Mouse (Mus musculus) splenic B cell, adult 2 months (primary cell): ENCODE measurements at regions not wholly inside any gene's neighbourhood (a gene's known extent, or its start where the extent isn't known, plus 50 kb on each side); places are given as distances from the start of the nearest gene placed in this dataset.
A peak's percentile ranks its signal among the peaks of the same experiment; 100 is the strongest.

Experiments used
- DNase-seq: peaks from one replicate; pipeline ENCODE4 v3.0.0-alpha.2; 2011; ENCODE audit warnings: low read depth, low spot score
- H3K27me3 ChIP-seq: 2 replicates; pipeline ENCODE4 v1.6.1; 2012; ENCODE audit warnings: mild to moderate bottlenecking, low read length, moderate library complexity, mixed read lengths; ENCODE audit not compliant: control insufficient read depth, poor library complexity, insufficient read depth, severe bottlenecking
- H3K36me3 ChIP-seq: 2 replicates; pipeline ENCODE4 v1.6.1; 2012; ENCODE audit warnings: mild to moderate bottlenecking, low read length, moderate library complexity, mixed read lengths; ENCODE audit not compliant: control insufficient read depth, poor library complexity, insufficient read depth, severe bottlenecking

DNA sequence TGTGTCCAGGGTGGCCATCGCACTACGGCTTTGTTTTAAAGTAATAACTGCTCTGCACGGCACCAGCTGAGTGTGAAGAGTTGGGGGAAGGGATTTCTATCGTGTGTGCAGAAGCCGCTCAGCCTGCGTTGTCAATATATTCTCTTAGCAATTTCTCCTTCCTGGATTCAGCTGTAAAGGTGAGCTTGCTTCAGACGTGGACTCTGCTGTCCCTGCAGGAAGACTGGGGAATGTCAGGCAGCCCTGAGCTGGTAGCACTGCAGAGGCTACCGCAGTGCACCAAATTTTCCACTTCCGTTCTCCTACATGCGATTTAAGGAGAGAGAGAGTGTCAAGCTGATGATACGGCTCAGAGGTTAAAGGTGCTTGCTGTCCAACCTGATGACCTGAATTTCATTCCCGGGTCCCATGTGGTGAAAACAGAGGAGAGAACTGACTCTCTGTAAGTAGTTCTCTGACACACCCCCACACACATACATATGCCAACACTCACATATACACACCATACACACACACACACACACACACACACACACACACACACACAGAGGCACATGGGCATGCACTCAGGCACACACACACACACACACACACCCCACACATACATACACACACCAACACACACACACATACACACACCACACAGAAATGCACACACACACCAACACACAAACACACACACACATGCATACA lies 59.9 kb upstream of the Prelid3b start:
- H3K27me3 ChIP-seq = no peaks in the 10 kb centered on the region
- peak; percentile 38 for DNase-seq
- H3K36me3 ChIP-seq = no peaks in the 10 kb centered on the region

DNA sequence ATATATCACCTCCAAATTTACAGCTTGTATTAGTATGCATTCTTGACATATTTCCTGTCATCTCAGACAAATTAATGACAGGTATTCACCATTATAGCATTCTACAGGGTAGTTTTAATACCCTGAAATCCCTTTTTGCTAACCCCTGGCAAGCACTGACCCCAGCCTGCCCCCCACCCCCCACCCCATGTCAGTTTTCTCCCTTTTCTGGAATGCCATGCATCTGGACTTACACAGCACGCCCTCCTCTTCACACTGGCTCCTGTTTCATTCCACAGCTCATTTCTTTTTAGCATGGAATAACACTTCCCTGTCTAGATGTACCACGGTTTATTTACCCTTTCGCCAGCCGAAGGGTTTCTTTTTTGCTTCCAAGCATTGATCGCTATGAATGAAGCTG lies 67.8 kb upstream of the Prelid3b start:
- no peaks in the 10 kb centered on the region for H3K36me3 ChIP-seq
- DNase-seq = no peak

GRCm38 (mm10) chr2:174547207-174547606 lies 74.3 kb upstream of the Prelid3b start:
- Histone ChIP-seq H3K36me3 (no peaks in the 10 kb centered on the region), H3K27me3 (no peaks in the 10 kb centered on the region)
- DNase-seq = peak; percentile 64

More for the DNA sequence above, 67.8 kb upstream of the Prelid3b start:
- no peaks in the 10 kb centered on the region for H3K27me3 ChIP-seq

- Histone ChIP-seq H3K36me3 (no peaks in the 10 kb centered on the region), H3K27me3 (no peaks in the 10 kb centered on the region)
- DNase-seq = no peak
These were observed 74.8 kb upstream of the Prelid3b start for GRCm38 (mm10) chr2:174547701-174548100.

DNA sequence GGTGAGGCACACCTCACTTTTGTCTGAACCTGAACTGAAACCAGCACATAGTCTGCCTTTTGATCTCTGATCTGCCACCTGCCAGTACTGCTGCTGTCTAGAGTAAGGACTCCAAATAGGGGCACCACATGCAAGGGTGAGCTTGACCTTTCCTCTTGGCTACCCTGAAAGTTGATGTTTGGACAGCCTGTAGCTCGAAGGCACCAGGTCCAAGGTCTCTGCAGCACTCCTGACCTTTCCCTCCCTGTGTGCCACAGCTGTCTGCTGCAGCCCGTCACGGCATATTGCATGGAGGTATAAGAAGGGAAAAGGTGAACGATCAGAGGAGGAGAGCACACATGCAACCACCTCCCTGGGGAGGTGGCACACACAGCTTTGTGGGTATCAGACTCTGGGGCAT lies 75.9 kb upstream of the Prelid3b start:
- no peak for DNase-seq
- H3K27me3 ChIP-seq = no peaks in the 10 kb centered on the region
- no peaks in the 10 kb centered on the region for H3K36me3 ChIP-seq

- no peaks in the 10 kb centered on the region for H3K27me3 ChIP-seq
- no peak for DNase-seq
- H3K36me3 ChIP-seq = no peaks in the 10 kb centered on the region
These were observed 82.9 kb upstream of the Prelid3b start for GRCm38 (mm10) chr2:174555778-174556177.

GRCm38 (mm10) chr2:174561828-174562429 lies 81.4 kb upstream of the Zfp831 start:
- Histone ChIP-seq H3K27me3 (no peaks in the 10 kb centered on the region), H3K36me3 (no peaks in the 10 kb centered on the region)
- no peak for DNase-seq

DNA sequence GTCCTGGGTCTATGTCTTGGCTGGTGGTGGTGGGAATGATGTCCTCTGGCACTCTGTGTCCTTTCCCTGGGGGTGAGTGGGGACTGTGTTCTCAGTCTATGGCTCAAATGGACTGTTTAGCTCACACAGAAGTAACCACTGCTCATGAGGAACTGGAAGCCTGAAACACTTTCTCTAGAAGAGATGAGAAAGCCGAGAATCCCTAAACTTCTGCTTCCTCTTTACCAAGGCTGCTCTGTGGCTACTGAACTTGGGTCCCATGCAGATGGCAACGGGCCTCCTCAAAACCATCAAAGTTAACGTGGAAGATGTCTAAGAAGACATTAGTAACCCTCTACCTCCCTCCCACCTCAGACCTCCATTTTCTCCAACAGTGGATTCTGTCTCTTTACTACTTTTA lies 79.4 kb upstream of the Zfp831 start:
- DNase-seq = peak; percentile 65
- Histone ChIP-seq H3K36me3 (no peaks in the 10 kb centered on the region), H3K27me3 (no peaks in the 10 kb centered on the region)

- peak; percentile 53 for DNase-seq
- no peaks in the 10 kb centered on the region for H3K36me3 ChIP-seq
- no peaks in the 10 kb centered on the region for H3K27me3 ChIP-seq
These were observed 78.5 kb upstream of the Zfp831 start for GRCm38 (mm10) chr2:174564817-174565216.

DNA sequence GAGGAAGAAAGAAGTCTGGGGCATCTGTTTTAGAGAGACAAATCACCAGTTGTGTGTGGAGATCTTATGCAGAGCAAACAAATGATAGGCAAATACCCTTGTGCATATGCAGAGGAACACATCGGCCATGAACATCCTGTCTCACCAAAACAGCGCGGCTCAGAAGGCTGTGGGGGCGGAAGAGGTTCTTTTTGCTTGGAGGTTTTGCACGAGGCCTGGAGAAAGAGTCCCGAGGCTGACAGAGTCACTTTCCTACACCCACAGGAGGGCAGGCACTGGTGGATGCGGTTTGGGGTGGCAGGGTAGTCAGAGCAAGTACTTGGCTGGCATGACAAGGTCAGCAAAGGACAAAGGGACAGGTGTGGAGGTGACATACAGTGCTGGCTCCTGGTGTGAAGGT lies 77.4 kb upstream of the Zfp831 start:
- Histone ChIP-seq H3K36me3 (no peaks in the 10 kb centered on the region), H3K27me3 (no peaks in the 10 kb centered on the region)
- peak; percentile 82 for DNase-seq

DNA sequence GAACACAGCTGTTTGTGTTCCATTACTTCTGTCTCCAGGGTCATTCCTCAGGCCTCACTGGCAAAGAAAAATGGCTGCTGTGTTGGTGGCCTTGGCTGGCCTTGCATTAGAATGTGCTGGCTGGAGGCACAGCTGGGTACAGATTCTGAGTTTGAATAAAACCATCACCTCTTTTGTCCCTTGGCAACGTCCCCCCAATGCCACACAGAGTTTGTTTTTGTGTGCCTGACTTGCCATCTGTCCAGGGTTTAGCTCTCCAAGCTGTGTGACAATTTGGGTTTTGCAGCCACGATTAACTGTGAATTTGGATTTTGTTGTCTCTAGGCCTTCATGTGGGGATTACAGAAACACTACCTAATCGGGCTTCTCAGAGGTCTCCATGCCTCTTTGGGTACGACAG lies 76.6 kb upstream of the Zfp831 start:
- no peaks in the 10 kb centered on the region for H3K36me3 ChIP-seq
- no peaks in the 10 kb centered on the region for H3K27me3 ChIP-seq
- DNase-seq = no peak

DNA sequence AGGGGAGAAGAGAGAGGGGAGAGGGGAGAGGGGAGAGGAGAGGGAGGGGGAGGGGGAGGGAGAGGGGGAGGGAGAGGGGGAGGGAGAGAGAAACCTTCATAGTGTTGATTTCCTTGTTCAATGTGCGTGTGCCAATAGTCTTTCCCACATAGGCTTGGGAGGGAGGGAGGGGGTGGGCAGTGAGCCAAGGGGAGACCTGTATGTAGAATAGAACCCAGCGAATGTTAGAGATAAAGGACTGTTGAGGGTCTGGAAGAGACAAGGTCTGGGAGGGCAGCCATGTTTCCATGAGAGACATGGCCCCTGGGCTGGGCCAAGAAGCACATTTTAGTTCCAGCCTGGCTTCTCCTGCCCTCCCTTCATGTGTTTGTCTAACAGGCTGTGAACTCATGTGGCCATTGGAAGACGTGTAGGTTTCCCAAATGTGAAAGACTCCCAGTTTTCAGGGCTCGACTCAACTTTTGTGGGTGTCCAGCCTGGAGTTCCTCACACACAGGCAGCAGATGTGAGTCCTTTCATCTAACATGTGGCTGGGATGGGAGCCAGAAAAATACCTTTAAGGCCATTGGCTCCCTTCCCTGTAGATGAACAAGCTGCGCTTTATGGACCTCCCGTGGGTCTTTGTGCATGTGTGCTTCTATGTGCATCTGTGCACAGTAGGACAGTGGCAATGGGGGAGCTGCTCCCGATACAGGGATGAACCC lies 68.4 kb upstream of the Zfp831 start:
- Histone ChIP-seq H3K27me3 (no peaks in the 10 kb centered on the region), H3K36me3 (no peaks in the 10 kb centered on the region)
- no peak for DNase-seq

GRCm38 (mm10) chr2:174575546-174575945 lies 67.8 kb upstream of the Zfp831 start:
- no peaks in the 10 kb centered on the region for H3K27me3 ChIP-seq
- DNase-seq = no peak
- H3K36me3 ChIP-seq = no peaks in the 10 kb centered on the region

DNA sequence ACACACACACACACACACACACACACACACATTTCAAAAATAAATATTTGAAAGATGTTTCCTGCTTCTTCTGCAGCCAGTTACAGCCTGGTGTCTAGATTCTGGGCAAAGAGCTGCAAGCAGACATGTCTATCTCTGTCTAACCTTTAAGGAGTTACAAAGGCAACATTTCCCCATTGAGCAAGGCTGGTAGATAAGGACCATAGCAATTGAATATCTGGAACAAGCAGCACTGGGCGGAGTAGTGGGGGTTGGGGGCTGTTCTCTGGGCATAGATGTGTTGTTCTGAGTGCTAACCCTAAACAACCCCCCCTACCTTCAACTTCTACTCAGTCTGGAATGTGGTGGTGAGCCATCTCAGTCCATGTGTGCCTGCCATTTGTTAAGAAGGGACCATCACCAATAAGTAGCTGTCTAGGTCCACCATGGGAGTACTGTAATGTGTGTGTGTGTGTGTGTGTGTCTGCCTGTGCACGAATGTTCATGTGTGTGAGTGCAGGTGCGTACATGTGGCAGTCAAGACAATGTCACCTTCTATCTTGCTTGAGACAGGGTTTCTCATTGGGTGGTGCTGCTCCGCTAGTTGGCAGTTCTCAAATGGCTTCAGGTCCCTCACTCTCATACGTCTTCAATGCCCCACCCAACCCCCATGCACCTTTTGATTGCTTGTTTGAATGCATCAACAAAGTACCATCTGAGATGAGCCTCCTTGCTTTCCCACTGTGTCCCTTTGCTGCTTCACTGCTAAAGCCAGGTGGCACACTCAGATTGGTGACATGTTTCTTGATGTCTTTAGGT lies 62.2 kb upstream of the Zfp831 start:
- Histone ChIP-seq H3K27me3 (no peaks in the 10 kb centered on the region), H3K36me3 (no peaks in the 10 kb centered on the region)
- no peak for DNase-seq

GRCm38 (mm10) chr2:174584272-174584671 lies 59.1 kb upstream of the Zfp831 start:
- no peak for DNase-seq
- Histone ChIP-seq H3K27me3 (no peaks in the 10 kb centered on the region), H3K36me3 (no peaks in the 10 kb centered on the region)
